8 mouse cellular contexts compared by ENCODE assay signal in the genomic region with DNA sequence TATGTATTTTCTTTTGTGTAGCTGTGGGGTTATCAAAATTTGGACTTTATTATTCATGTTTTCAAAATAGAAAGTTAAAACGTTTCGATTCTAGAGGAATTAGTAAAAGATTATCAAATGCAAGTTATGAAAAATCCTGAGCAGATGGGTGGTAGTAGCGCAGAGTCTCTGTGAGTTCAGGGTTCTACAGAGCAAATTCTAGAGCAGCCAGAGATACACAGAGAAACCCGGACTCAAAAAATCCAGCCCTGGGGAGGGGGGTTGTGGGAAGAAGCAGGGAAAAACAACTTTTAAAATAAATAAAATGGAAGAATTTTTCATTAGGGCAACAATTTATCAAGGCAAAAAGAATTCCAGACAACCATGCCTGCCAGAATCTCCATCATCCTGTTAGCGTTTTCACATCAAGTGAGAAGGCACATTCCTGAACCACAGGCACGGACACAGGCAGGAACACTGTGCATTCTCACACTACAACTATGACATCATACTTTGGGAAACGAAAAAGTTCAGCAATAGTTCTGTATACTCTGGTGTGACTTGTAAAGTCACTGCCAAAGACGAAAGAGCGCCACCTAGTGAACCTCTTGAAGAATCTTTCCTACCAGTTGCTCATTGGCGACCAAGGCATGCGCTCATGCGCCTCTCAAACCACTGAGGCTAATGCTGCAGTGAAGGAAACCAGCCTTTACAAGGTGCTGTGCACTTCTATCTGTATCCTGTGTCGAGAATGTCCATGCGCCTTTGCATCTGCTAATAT. TPM values are rescaled to one million over a fixed set of nuclear protein-coding genes. Genes with fewer than 3 reads are reported as not detected.
A peak's percentile ranks its signal among the peaks of the same experiment; 100 is the strongest.
DNase-seq lines count a peak whose midpoint lies in the region; ATAC-seq and TF ChIP-seq lines count a peak whose summit lies in the region.

No protein-coding gene starts in this region.

- peak; percentile 85 for ATAC-seq in heart, embryonic 16.5 days (replicated peaks; ENCODE audit: extremely low read depth, insufficient read depth, low FRiP score)

- H3K4me2 ChIP-seq in heart, embryonic 16.5 days (ENCODE audit: low read depth, low read length), result peak overlapping the region; percentile 31; the same call in 1 of the 2 replicates

- no peaks in the 10 kb centered on the region for H3K27me3 ChIP-seq in MEL (ENCODE audit: control insufficient read depth in 1 of 2, insufficient read depth in 2 of 2, low read length in 2 of 2)
- no peaks in the 10 kb centered on the region for H3K27me3 ChIP-seq in heart, embryonic 16.5 days (ENCODE audit: control insufficient read depth, insufficient read depth, low read length)

- no peaks in the 10 kb centered on the region for H3K4me1 ChIP-seq in MEL (ENCODE audit: control insufficient read depth in 1 of 2, insufficient read depth in 2 of 2, low read length in 2 of 2)
- peaks cover 3% of the 10 kb centered on the region; the same call in 1 of the 2 replicates for H3K4me1 ChIP-seq in heart, embryonic 16.5 days (ENCODE audit: control insufficient read depth, insufficient read depth, low read length)

- H3K27ac ChIP-seq in MEL (ENCODE audit: control insufficient read depth, low read depth, low read length), result no peak overlapping the region
- no peak overlapping the region for H3K27ac ChIP-seq in heart, embryonic 16.5 days (ENCODE audit: low read length)

- 19% methylated on average over 14 of the region's 14 CpGs for WGBS in heart, embryonic 16.5 days

- peak; percentile 25 to 37 (median 31); a peak in 4 of 6 replicates for TF ChIP-seq CTCF in MEL (IDR thresholded peaks at IDR 0.05 in 2 of 3, conservative IDR thresholded peaks at IDR 0.05 in 1 of 3; ENCODE audit: control insufficient read depth in 1 of 3, insufficient read depth in 1 of 3, low read depth in 2 of 3, low read length in 3 of 3, poor library complexity in 1 of 3, severe bottlenecking in 1 of 3)

- H3K36me3 ChIP-seq in MEL (ENCODE audit: control insufficient read depth in 1 of 2, insufficient read depth in 2 of 2, low read length in 2 of 2), result no peaks in the 10 kb centered on the region
- no peaks in the 10 kb centered on the region for H3K36me3 ChIP-seq in heart, embryonic 16.5 days (ENCODE audit: control insufficient read depth, insufficient read depth)

- TF ChIP-seq EP300 in MEL (IDR thresholded peaks at IDR 0.05; ENCODE audit: low read depth in 1 of 2, low read length in 2 of 2), result no peak

- no peaks in the 10 kb centered on the region for H3K9me3 ChIP-seq in MEL (replicated peaks; ENCODE audit: insufficient read depth, low read length)
- no peaks in the 10 kb centered on the region for H3K9me3 ChIP-seq in heart, embryonic 16.5 days (replicated peaks; ENCODE audit: control insufficient read depth, low read length)

- peak; percentile 44 for DNase-seq in MEL (ENCODE audit: low read depth, low spot score)
- peak; percentile 66 for DNase-seq in brain, embryonic 18.5 days (ENCODE audit: low read depth, low spot score)
- DNase-seq in fat pad, adult 2 months (ENCODE audit: extremely low read depth, low read depth, low spot score), result peak; percentile 3
- peak; percentile 44 to 66 for DNase-seq in kidney, postnatal 36 days
- peak; percentile 14 to 42 for DNase-seq in lung, adult 18-20 months
- peak; percentile 39 for DNase-seq in retina, postnatal 7 days (ENCODE audit: low read depth, low spot score)
- DNase-seq in thymus, postnatal 25 days, result no peak

- TF ChIP-seq POLR2A in MEL (IDR thresholded peaks at IDR 0.05; ENCODE audit: control insufficient read depth in 1 of 2, insufficient read depth in 1 of 2, low read depth in 1 of 2, low read length in 2 of 2, poor library complexity in 1 of 2), result no peak

- no peak; the same call in 1 of the 2 replicates for TF ChIP-seq RAD21 in MEL (IDR thresholded peaks at IDR 0.05; ENCODE audit: low read depth, low read length)

- no peak overlapping the region for H3K9ac ChIP-seq in MEL (ENCODE audit: control insufficient read depth, low read depth, low read length, poor library complexity, severe bottlenecking)
- H3K9ac ChIP-seq in heart, embryonic 16.5 days (ENCODE audit: low read length), result no peak overlapping the region

- H3K4me3 ChIP-seq in MEL (ENCODE audit: control insufficient read depth in 1 of 2, insufficient read depth in 1 of 2, low read depth in 2 of 2, low read length in 2 of 2), result no peak overlapping the region
- H3K4me3 ChIP-seq in heart, embryonic 16.5 days (ENCODE audit: low read length), result 0 out of 2 replicates have a peak overlapping the region, but pooled peaks have one; percentile 5

- no peaks in the 10 kb centered on the region for H3K79me2 ChIP-seq in MEL (ENCODE audit: control insufficient read depth, insufficient read depth, low read length, poor library complexity)

TF ChIP-seq in MEL, 35 proteins besides CTCF, POLR2A, EP300 and RAD21:
- no peak for TF ChIP-seq ELF1 (IDR thresholded peaks at IDR 0.05; ENCODE audit: low read depth, low read length)
- 0 out of 2 replicates have a peak, but pooled peaks have one; percentile 16 for TF ChIP-seq SMC3 (IDR thresholded peaks at IDR 0.05; ENCODE audit: low read depth, low read length)
TF ChIP-seq in MEL: peak in this region for 1.

RNA-seq across cellular contexts. Expression of a gene that starts 40.3 kb away (rescaled TPM):
- not detected in 2 replicates for total RNA-seq in MEL (2012; rRNA removed)
- polyA plus RNA-seq in MEL (2012; ENCODE audit: insufficient read depth in 1 of 2, insufficient read length in 2 of 2, low read depth in 1 of 2, low replicate concordance in 2 of 2, missing spikeins in 1 of 2), result not detected
- not detected in 2 replicates for polyA plus RNA-seq in heart, embryonic 16.5 days (2015; fragmentation: Nextera tagmentation; extraction: Ambion mirVana)
